Mouse (Mus musculus): ENCODE results near the gene Patz1. TPM values are rescaled to one million over a fixed set of nuclear protein-coding genes. Genes with fewer than 3 reads are reported as not detected.

The Patz1 gene
- total RNA-seq (2021) = 10 to 100 TPM; 38.5 to 41.6 TPM

GRCm38 (mm10) chr11:3288521-3289301 lies at the start of gene Patz1:
TSS of gene Patz1 (plus strand) at chr11:3288874.
- peak; percentile 65 for DNase-seq

- DNase-seq = no peak
Observed at GRCm38 (mm10) chr11:3242395-3242794, 46.3 kb upstream of the Patz1 start.

GRCm38 (mm10) chr11:3243771-3244170 lies 44.9 kb upstream of the Patz1 start:
- no peak for DNase-seq

GRCm38 (mm10) chr11:3247387-3247786 lies 41.3 kb upstream of the Patz1 start:
- DNase-seq = no peak

GRCm38 (mm10) chr11:3259537-3259936 lies 29.1 kb upstream of the Patz1 start:
- no peak for DNase-seq

- DNase-seq = no peak
Observed at GRCm38 (mm10) chr11:3265291-3266078, 23.2 kb upstream of the Patz1 start.

- DNase-seq = peak; percentile 97
Observed at GRCm38 (mm10) chr11:3266079-3266685, 22.5 kb upstream of the Patz1 start, which contains the start of gene Drg1. TSS of gene Drg1 (minus strand) at chr11:3266415.

- DNase-seq = no peak
Observed at GRCm38 (mm10) chr11:3267133-3267532, 21.5 kb upstream of the Patz1 start.

GRCm38 (mm10) chr11:3269241-3269640 lies 19.4 kb upstream of the Patz1 start:
- no peak for DNase-seq

- DNase-seq = no peak
Observed at GRCm38 (mm10) chr11:3278351-3278750, 10.3 kb upstream of the Patz1 start.

GRCm38 (mm10) chr11:3279729-3280128 lies 8.9 kb upstream of the Patz1 start:
- no peak for DNase-seq

- no peak for DNase-seq
Observed at GRCm38 (mm10) chr11:3282887-3283286, 5.8 kb upstream of the Patz1 start.

GRCm38 (mm10) chr11:3283645-3284044 lies 5.0 kb upstream of the Patz1 start:
- DNase-seq = no peak

- DNase-seq = no peak
Observed at GRCm38 (mm10) chr11:3285940-3286339, 2.7 kb upstream of the Patz1 start.

- DNase-seq = no peak
Observed at GRCm38 (mm10) chr11:3287131-3287530, 1.5 kb upstream of the Patz1 start.

GRCm38 (mm10) chr11:3287921-3288320 lies 753 bp upstream of the Patz1 start:
- DNase-seq = no peak

GRCm38 (mm10) chr11:3289302-3289802 lies 678 bp downstream of the Patz1 start:
- DNase-seq = peak; percentile 82

GRCm38 (mm10) chr11:3289803-3290639 lies 1.3 kb downstream of the Patz1 start:
- peak; percentile 86 for DNase-seq

GRCm38 (mm10) chr11:3290640-3291310 lies 2.1 kb downstream of the Patz1 start:
- DNase-seq = peak; percentile 53

- peak; percentile 26 for DNase-seq
Observed at GRCm38 (mm10) chr11:3291311-3292061, 2.8 kb downstream of the Patz1 start.

- DNase-seq = peak; percentile 62
Observed at GRCm38 (mm10) chr11:3292062-3292421, 3.4 kb downstream of the Patz1 start.

Data from heart, postnatal 4 days (tissue).